Mouse (Mus musculus): ENCODE results near the gene Krt16. TPM values are rescaled to one million over a fixed set of nuclear protein-coding genes. Genes with fewer than 3 reads are reported as not detected.

Gene Krt16
- polyA plus RNA-seq (2016; fragmentation: Nextera tagmentation; extraction: Ambion mirVana): not detected in 2 replicates

- WGBS (ENCODE audit: insufficient replicate concordance): 56% methylated on average over 7 of the region's 7 CpGs
- Histone ChIP-seq H3K4me3 (no peak within 1 kb of the TSS), H3K27ac (no peak within 1 kb of the TSS), H3K9ac (no peak within 1 kb of the TSS), H3K27me3 (replicated peaks) (no peaks in the 10 kb centered on the region), H3K4me1 (no peaks in the 10 kb centered on the region), H3K36me3 (no peaks in the 10 kb centered on the region), H3K4me2 (no peak within 1 kb of the TSS), H3K9me3 (replicated peaks) (no peaks in the 10 kb centered on the region)
- ATAC-seq: no peak
These were observed at the start of gene Krt16 for GRCm38 (mm10) chr11:100248852-100249465. Gene Krt16 (minus strand): TSS chr11:100248902.

- H3K4me3 ChIP-seq: peak overlapping the region; percentile 23; the same call in 1 of the 2 replicates
- 23% methylated on average over 5 of the region's 5 CpGs for WGBS (ENCODE audit: insufficient replicate concordance)
- H3K27ac ChIP-seq: no peak overlapping the region
- H3K27me3 ChIP-seq (replicated peaks): peaks cover 32% of the 10 kb centered on the region; the same call in 1 of the 2 replicates
- peaks cover 8% of the 10 kb centered on the region for H3K4me1 ChIP-seq
- H3K4me2 ChIP-seq: peak overlapping the region; percentile 51
- H3K36me3 ChIP-seq: no peaks in the 10 kb centered on the region
- H3K9me3 ChIP-seq (replicated peaks): no peaks in the 10 kb centered on the region
- ATAC-seq: no peak
- H3K9ac ChIP-seq: no peak overlapping the region
These were observed 49.1 kb upstream of the Krt16 start for GRCm38 (mm10) chr11:100297801-100298200.

GRCm38 (mm10) chr11:100295308-100295707 lies 46.6 kb upstream of the Krt16 start:
- ATAC-seq: no peak
- WGBS (ENCODE audit: insufficient replicate concordance): 5% methylated on average over 10 of the region's 10 CpGs
- Histone ChIP-seq H3K9ac (no peak overlapping the region), H3K27me3 (replicated peaks) (peaks cover 28% of the 10 kb centered on the region; the same call in 1 of the 2 replicates), H3K4me3 (no peak overlapping the region), H3K4me1 (peaks cover 11% of the 10 kb centered on the region), H3K36me3 (no peaks in the 10 kb centered on the region), H3K9me3 (replicated peaks) (no peaks in the 10 kb centered on the region), H3K4me2 (no peak overlapping the region), H3K27ac (no peak overlapping the region)

- Histone ChIP-seq H3K36me3 (no peaks in the 10 kb centered on the region), H3K27ac (no peak overlapping the region), H3K4me2 (no peak overlapping the region), H3K9ac (no peak overlapping the region), H3K27me3 (replicated peaks) (peaks cover 28% of the 10 kb centered on the region; the same call in 1 of the 2 replicates), H3K4me3 (no peak overlapping the region), H3K9me3 (replicated peaks) (no peaks in the 10 kb centered on the region), H3K4me1 (peaks cover 14% of the 10 kb centered on the region)
- WGBS (ENCODE audit: insufficient replicate concordance): 49% methylated on average over 6 of the region's 6 CpGs
- no peak for ATAC-seq
These were observed 44.2 kb upstream of the Krt16 start for GRCm38 (mm10) chr11:100292884-100293283.

- Histone ChIP-seq H3K27me3 (replicated peaks) (peaks cover 8% of the 10 kb centered on the region; the same call in 1 of the 2 replicates), H3K4me2 (no peak overlapping the region), H3K9ac (no peak overlapping the region), H3K27ac (no peak overlapping the region), H3K4me3 (no peak overlapping the region), H3K36me3 (no peaks in the 10 kb centered on the region), H3K4me1 (peaks cover 12% of the 10 kb centered on the region), H3K9me3 (replicated peaks) (no peaks in the 10 kb centered on the region)
- no peak for ATAC-seq
- WGBS (ENCODE audit: insufficient replicate concordance): 48% methylated on average over 5 of the region's 5 CpGs
These were observed 41.5 kb upstream of the Krt16 start for GRCm38 (mm10) chr11:100290235-100290634.

GRCm38 (mm10) chr11:100288942-100289341 lies 40.2 kb upstream of the Krt16 start:
- peaks cover 10% of the 10 kb centered on the region; the same call in 1 of the 2 replicates for H3K4me1 ChIP-seq
- ATAC-seq: no peak
- H3K27me3 ChIP-seq (replicated peaks): peaks cover 3% of the 10 kb centered on the region; the same call in 1 of the 2 replicates
- no peak overlapping the region for H3K9ac ChIP-seq
- H3K9me3 ChIP-seq (replicated peaks): no peaks in the 10 kb centered on the region
- no peak overlapping the region for H3K27ac ChIP-seq
- H3K4me2 ChIP-seq: no peak overlapping the region
- no peaks in the 10 kb centered on the region for H3K36me3 ChIP-seq
- WGBS (ENCODE audit: insufficient replicate concordance): 76% methylated on average over 6 of the region's 6 CpGs
- no peak overlapping the region for H3K4me3 ChIP-seq

- no peak overlapping the region for H3K9ac ChIP-seq
- no peak overlapping the region for H3K27ac ChIP-seq
- no peaks in the 10 kb centered on the region for H3K36me3 ChIP-seq
- no peak overlapping the region for H3K4me3 ChIP-seq
- no peaks in the 10 kb centered on the region for H3K9me3 ChIP-seq (replicated peaks)
- H3K4me2 ChIP-seq: no peak overlapping the region
- 0 out of 2 replicates have a peak, but pooled peaks cover 3% of the 10 kb centered on the region for H3K27me3 ChIP-seq (replicated peaks)
- ATAC-seq: no peak
- 40% methylated on average over 10 of the region's 10 CpGs for WGBS (ENCODE audit: insufficient replicate concordance)
- peaks cover 10% of the 10 kb centered on the region; the same call in 1 of the 2 replicates for H3K4me1 ChIP-seq
These were observed 38.3 kb upstream of the Krt16 start for GRCm38 (mm10) chr11:100287024-100287423.

- H3K4me3 ChIP-seq: no peak overlapping the region
- H3K27me3 ChIP-seq (replicated peaks): 0 out of 2 replicates have a peak, but pooled peaks cover 3% of the 10 kb centered on the region
- no peaks in the 10 kb centered on the region for H3K9me3 ChIP-seq (replicated peaks)
- H3K27ac ChIP-seq: no peak overlapping the region
- H3K36me3 ChIP-seq: no peaks in the 10 kb centered on the region
- peaks cover 5% of the 10 kb centered on the region; the same call in 1 of the 2 replicates for H3K4me1 ChIP-seq
- WGBS (ENCODE audit: insufficient replicate concordance): 63% methylated on average over 4 of the region's 4 CpGs
- H3K4me2 ChIP-seq: no peak overlapping the region
- H3K9ac ChIP-seq: no peak overlapping the region
- ATAC-seq: no peak
These were observed 36.3 kb upstream of the Krt16 start for GRCm38 (mm10) chr11:100284988-100285387.

GRCm38 (mm10) chr11:100282549-100282948 lies 33.8 kb upstream of the Krt16 start:
- WGBS (ENCODE audit: insufficient replicate concordance): 20% methylated on average over 10 of the region's 10 CpGs
- no peak overlapping the region for H3K4me3 ChIP-seq
- H3K36me3 ChIP-seq: no peaks in the 10 kb centered on the region
- H3K4me2 ChIP-seq: no peak overlapping the region
- no peak for ATAC-seq
- H3K9ac ChIP-seq: no peak overlapping the region
- no peak overlapping the region for H3K27ac ChIP-seq
- H3K9me3 ChIP-seq (replicated peaks): no peaks in the 10 kb centered on the region
- H3K27me3 ChIP-seq (replicated peaks): 0 out of 2 replicates have a peak, but pooled peaks cover 2% of the 10 kb centered on the region
- H3K4me1 ChIP-seq: no peaks in the 10 kb centered on the region

GRCm38 (mm10) chr11:100281596-100282544 lies 33.2 kb upstream of the Krt16 start:
- Histone ChIP-seq H3K27me3 (replicated peaks) (no peaks in the 10 kb centered on the region), H3K4me3 (no peak overlapping the region), H3K36me3 (no peaks in the 10 kb centered on the region), H3K4me2 (no peak overlapping the region), H3K27ac (no peak overlapping the region), H3K9me3 (replicated peaks) (no peaks in the 10 kb centered on the region), H3K9ac (no peak overlapping the region), H3K4me1 (no peaks in the 10 kb centered on the region)
- ATAC-seq: no peak
- WGBS (ENCODE audit: insufficient replicate concordance): 23% methylated on average over 11 of the region's 11 CpGs

- WGBS (ENCODE audit: insufficient replicate concordance): 42% methylated on average over 5 of the region's 5 CpGs
- no peaks in the 10 kb centered on the region for H3K4me1 ChIP-seq
- no peak overlapping the region for H3K4me2 ChIP-seq
- H3K9ac ChIP-seq: no peak overlapping the region
- no peak for ATAC-seq
- H3K4me3 ChIP-seq: no peak overlapping the region
- H3K9me3 ChIP-seq (replicated peaks): no peaks in the 10 kb centered on the region
- no peaks in the 10 kb centered on the region for H3K27me3 ChIP-seq (replicated peaks)
- H3K27ac ChIP-seq: no peak overlapping the region
- no peaks in the 10 kb centered on the region for H3K36me3 ChIP-seq
These were observed 30.1 kb upstream of the Krt16 start for GRCm38 (mm10) chr11:100278759-100279158.

All from liver, embryonic 12.5 days (tissue).